In genomic region chr19:4468363-4468762, GRCm38 (mm10) we compare ENCODE assay signal across 9 mouse cellular contexts. TPM values are rescaled to one million over a fixed set of nuclear protein-coding genes. Genes with fewer than 3 reads are reported as not detected.
DNase-seq lines count a peak whose midpoint lies in the region; ATAC-seq lines count a peak whose summit lies in the region.
"Had no signal": no experiment of that assay in that cellular context is flagged by ENCODE, and none has a peak within 500 bp of the region (broad histone marks: within the 10 kb centered on the region; RNA-seq: fewer than 3 reads in every experiment).

No protein-coding gene starts in this region.

- H3K27ac ChIP-seq in forebrain, embryonic 16.5 days (ENCODE audit: low read length): no peak overlapping the region

- no peak overlapping the region for H3K9ac ChIP-seq in forebrain, embryonic 16.5 days (replicated peaks; ENCODE audit: low read depth, low read length)

- ATAC-seq in cerebellum, adult (ENCODE audit: insufficient number of reproducible peaks, low FRiP score, low TSS enrichment): no peak
- ATAC-seq in forebrain, embryonic 16.5 days: no peak

- H3K27me3 ChIP-seq in forebrain, embryonic 16.5 days (replicated peaks; ENCODE audit: control insufficient read depth, insufficient read depth, low read length): no peaks in the 10 kb centered on the region

- no peak overlapping the region for H3K4me2 ChIP-seq in forebrain, embryonic 16.5 days (ENCODE audit: low read length)
- H3K4me2 ChIP-seq: midbrain, embryonic 11.5 days had no signal

- H3K4me3 ChIP-seq in forebrain, embryonic 16.5 days (replicated peaks; ENCODE audit: low read length): no peak overlapping the region

- peak; percentile 51 for DNase-seq in cerebellum, adult 11-12 months
- DNase-seq in spleen, adult 12 weeks (ENCODE audit: low spot score): peak; percentile 12
- no peak for DNase-seq in spleen, postnatal 36 days (ENCODE audit: low spot score in 2 of 2)
- DNase-seq in cerebellum, postnatal 36 days: peak; percentile 58 to 63
- peak; percentile 34 for DNase-seq in thymus, postnatal 14 days
- no peak for DNase-seq in layer of hippocampus, adult 9-11 months

- no peaks in the 10 kb centered on the region for H3K36me3 ChIP-seq in forebrain, embryonic 16.5 days (ENCODE audit: control insufficient read depth, insufficient read depth)

- H3K9me3 ChIP-seq in forebrain, embryonic 16.5 days (ENCODE audit: control insufficient read depth, low read length): no peaks in the 10 kb centered on the region

- 29% methylated on average over 5 of the region's 5 CpGs for WGBS in forebrain, embryonic 16.5 days

- no peaks in the 10 kb centered on the region for H3K4me1 ChIP-seq in forebrain, embryonic 16.5 days (replicated peaks; ENCODE audit: control insufficient read depth, insufficient read depth, low read length)

RNA-seq across cellular contexts. Expression of gene Syt12, which starts 8.9 kb away (rescaled TPM):
- polyA plus RNA-seq in forebrain, embryonic 16.5 days (2015; fragmentation: Nextera tagmentation; extraction: Ambion mirVana): 1.8 and 2.2 TPM in 2 replicates

RNA-seq across cellular contexts. Expression of gene Rhod, which starts 29.1 kb away (rescaled TPM):
- polyA plus RNA-seq in forebrain, embryonic 16.5 days (2015; fragmentation: Nextera tagmentation; extraction: Ambion mirVana): 5.3 and 5.7 TPM in 2 replicates

RNA-seq across cellular contexts. Expression of gene 2010003K11Rik, which starts 30.0 kb away (rescaled TPM):
- not detected in 2 replicates for polyA plus RNA-seq in forebrain, embryonic 16.5 days (2015; fragmentation: Nextera tagmentation; extraction: Ambion mirVana)
- polyA plus RNA-seq: midbrain, embryonic 11.5 days had no signal

RNA-seq across cellular contexts. Expression of gene Pcx, which starts 41.9 kb away (rescaled TPM):
- polyA plus RNA-seq in forebrain, embryonic 16.5 days (2015; fragmentation: Nextera tagmentation; extraction: Ambion mirVana): 30.6 and 33.3 TPM in 2 replicates

Comparison
In these comparisons a context has a peak if more than half of its experiments do, and no peak if none do; other contexts are left out.
1. DNase-seq: peak in cerebellum, adult 11-12 months (single experiment), spleen, adult 12 weeks (single experiment), cerebellum, postnatal 36 days (2 of 2) and thymus, postnatal 14 days (single experiment); none in spleen, postnatal 36 days (0 of 2) and layer of hippocampus, adult 9-11 months (single experiment).